Mouse (Mus musculus) gastrocnemius, adult 18-20 months (tissue): Measurements from ENCODE around the gene Avil. TPM values are rescaled to one million over a fixed set of nuclear protein-coding genes. Genes with fewer than 3 reads are reported as not detected.
"Not testable (repeated sequence)": the region's sequence is repeated elsewhere in the genome, so short reads cannot be mapped to it uniquely, and the experiment has no call there.

Experiments used
- DNase-seq: peaks from one replicate; pipeline ENCODE4 v3.0.0; 2021; ENCODE audit warnings: low spot score
- microRNA-seq: library from miRNA; unstranded; fragments of <30 nt; microRNA quantifications from one replicate; pipeline ENCODE4 v1.2.0, GENCODE M21; 2021
- total RNA-seq, 2 experiments: library from RNA; stranded (reverse); gene quantifications; 2 replicates each; pipeline ENCODE4 v1.2.3; 2021

The Avil gene
- total RNA-seq, 2 experiments from 2014 or later: 2.9 to 3.6 TPM

- DNase-seq: no peak
Measured at GRCm38 (mm10) chr10:127059174-127059967, 58.9 kb downstream of the Avil start.

GRCm38 (mm10) chr10:127059968-127060916 is 59.7 kb downstream of the Avil start, which contains the start of gene March9:
Gene March9, minus strand, starts transcription at chr10:127060184.
- DNase-seq: peak; percentile 37

- DNase-seq: no peak
Measured at GRCm38 (mm10) chr10:127061085-127061484, 60.6 kb downstream of the Avil start.

- no peak for DNase-seq
Measured at GRCm38 (mm10) chr10:127061513-127061912, 61.0 kb downstream of the Avil start.

GRCm38 (mm10) chr10:127062101-127062500 is 61.6 kb downstream of the Avil start:
- not testable (repeated sequence) for DNase-seq

GRCm38 (mm10) chr10:127062503-127062902 is 62.0 kb downstream of the Avil start:
- no peak for DNase-seq

- peak; percentile 97 for DNase-seq
Measured at GRCm38 (mm10) chr10:127063239-127063872, 62.8 kb downstream of the Avil start, which contains the start of gene Cdk4. Gene Cdk4, plus strand, starts transcription at chr10:127063534.

GRCm38 (mm10) chr10:127063913-127064870 is 63.7 kb downstream of the Avil start:
- DNase-seq: no peak

- no peak for DNase-seq
Measured at GRCm38 (mm10) chr10:127065981-127066380, 65.5 kb downstream of the Avil start.

GRCm38 (mm10) chr10:127066519-127067018 is 66.1 kb downstream of the Avil start:
- no peak for DNase-seq

GRCm38 (mm10) chr10:127068360-127069038 is 68.0 kb downstream of the Avil start:
- DNase-seq: no peak

GRCm38 (mm10) chr10:127069281-127070189 is 69.0 kb downstream of the Avil start:
- no peak for DNase-seq

Small RNA genes lying within 50 kb of the gene (microRNA-seq; reads per million reads assigned to microRNA genes)
- gene Mir26a-2 (241 reads per million, percentile 68 among the genes with 10 or more reads in this experiment), gene Mir546 (not detected)

Other genes with a start within 250 kb of the Avil start
- 1 to 10 TPM; 1.5 to 1.6 TPM for gene Atp23, start 99.4 kb upstream of the Avil start, total RNA-seq
- gene Ctdsp2, start 22.0 kb upstream of the Avil start, total RNA-seq: 100 to 1,000 TPM in 1 of 2 experiments, 10 to 100 TPM in 1; 84.5 to 110 TPM
- gene Tsfm, start 30.1 kb downstream of the Avil start, total RNA-seq: 10 to 100 TPM; 20.4 to 22.4 TPM
- 1 to 10 TPM; 8.6 to 9.1 TPM for gene Mettl1, start 40.7 kb downstream of the Avil start, total RNA-seq
- under 1 TPM in 1 of 2 experiments, not detected in 1; 0.09 TPM for gene Eef1akmt3, start 40.8 kb downstream of the Avil start, total RNA-seq
- under 1 TPM in 1 of 2 experiments, not detected in 1; 0.19 TPM for gene Cyp27b1, start 47.5 kb downstream of the Avil start, total RNA-seq
- 1 to 10 TPM in 1 of 2 experiments, under 1 TPM in 1; 0.39 to 1.0 TPM for gene March9, start 59.5 kb downstream of the Avil start, total RNA-seq
- gene Cdk4, start 62.8 kb downstream of the Avil start, total RNA-seq: 10 to 100 TPM; 42.2 to 45.6 TPM
- 10 to 100 TPM; 22.4 to 23.4 TPM for gene Tspan31, start 69.6 kb downstream of the Avil start, total RNA-seq
- 1 to 10 TPM; 1.3 to 1.7 TPM for gene Agap2, start 74.6 kb downstream of the Avil start, total RNA-seq
- gene Os9, start 120.4 kb downstream of the Avil start, total RNA-seq: 10 to 100 TPM; 11.3 to 13.5 TPM
- gene B4galnt1, start 164.5 kb downstream of the Avil start, total RNA-seq: under 1 TPM; 0.39 to 0.93 TPM
- gene Slc26a10, start 179.9 kb downstream of the Avil start, total RNA-seq: 1 to 10 TPM; 1.6 to 2.9 TPM
- gene Arhgef25, start 189.4 kb downstream of the Avil start, total RNA-seq: 1 to 10 TPM; 7.4 to 9.5 TPM
- 10 to 100 TPM; 20.0 to 27.3 TPM for gene Dtx3, start 195.0 kb downstream of the Avil start, total RNA-seq
- gene Pip4k2c, start 210.9 kb downstream of the Avil start, total RNA-seq: 1 to 10 TPM; 7.4 to 8.2 TPM